Mouse (Mus musculus): Measurements from ENCODE around the gene Wap. TPM values are rescaled to one million over a fixed set of nuclear protein-coding genes. Genes with fewer than 3 reads are reported as not detected.

Gene Wap
- polyA plus RNA-seq, 1 experiment from 2014 or later, result 4.3 TPM

- peak; percentile 53 for TF ChIP-seq CTCF (IDR thresholded peaks at IDR 0.05; ENCODE audit: low read depth)
- Histone ChIP-seq H3K36me3 (ENCODE audit: control insufficient read depth, insufficient read depth) (no peaks in the 10 kb centered on the region), H3K27ac (ENCODE audit: low read depth, low read length) (no peak overlapping the region), H3K4me1 (replicated peaks; ENCODE audit: control insufficient read depth, insufficient read depth, low read length) (peaks cover 6% of the 10 kb centered on the region; the same call in 1 of the 2 replicates), H3K27me3 (replicated peaks; ENCODE audit: control insufficient read depth, insufficient read depth, low read length) (peaks cover 25% of the 10 kb centered on the region), H3K4me3 (ENCODE audit: low read depth, low read length) (peak overlapping the region; percentile 34), H3K4me2 (replicated peaks; ENCODE audit: low read depth) (peak overlapping the region; percentile 62), H3K9ac (ENCODE audit: low read depth, low read length) (no peak overlapping the region), H3K9me3 (ENCODE audit: control insufficient read depth) (no peaks in the 10 kb centered on the region)
- WGBS, result 19% methylated on average over 13 of the region's 13 CpGs
- ATAC-seq, result no peak
These were observed 33.4 kb downstream of the Wap start for GRCm38 (mm10) chr11:6605021-6605481.

GRCm38 (mm10) chr11:6604604-6604936 is 33.9 kb downstream of the Wap start:
- Histone ChIP-seq H3K4me1 (replicated peaks; ENCODE audit: control insufficient read depth, insufficient read depth, low read length) (peaks cover 6% of the 10 kb centered on the region; the same call in 1 of the 2 replicates), H3K4me3 (ENCODE audit: low read depth, low read length) (peak overlapping the region; percentile 34; the same call in 1 of the 2 replicates), H3K9me3 (ENCODE audit: control insufficient read depth) (no peaks in the 10 kb centered on the region), H3K36me3 (ENCODE audit: control insufficient read depth, insufficient read depth) (no peaks in the 10 kb centered on the region), H3K4me2 (replicated peaks; ENCODE audit: low read depth) (peak overlapping the region; percentile 62), H3K9ac (ENCODE audit: low read depth, low read length) (no peak overlapping the region), H3K27ac (ENCODE audit: low read depth, low read length) (no peak overlapping the region), H3K27me3 (replicated peaks; ENCODE audit: control insufficient read depth, insufficient read depth, low read length) (peaks cover 25% of the 10 kb centered on the region)
- no peak for TF ChIP-seq CTCF (IDR thresholded peaks at IDR 0.05; ENCODE audit: low read depth)
- ATAC-seq, result no peak

GRCm38 (mm10) chr11:6603887-6604603 is 34.4 kb downstream of the Wap start:
- no peak for ATAC-seq
- H3K27ac ChIP-seq (ENCODE audit: low read depth, low read length), result no peak overlapping the region
- TF ChIP-seq CTCF (IDR thresholded peaks at IDR 0.05; ENCODE audit: low read depth), result no peak
- peaks cover 25% of the 10 kb centered on the region for H3K27me3 ChIP-seq (replicated peaks; ENCODE audit: control insufficient read depth, insufficient read depth, low read length)
- peaks cover 6% of the 10 kb centered on the region; the same call in 1 of the 2 replicates for H3K4me1 ChIP-seq (replicated peaks; ENCODE audit: control insufficient read depth, insufficient read depth, low read length)
- WGBS, result 21% methylated on average over 12 of the region's 12 CpGs
- H3K36me3 ChIP-seq (ENCODE audit: control insufficient read depth, insufficient read depth), result 0 out of 2 replicates have a peak, but pooled peaks cover under 1% of the 10 kb centered on the region
- H3K9ac ChIP-seq (ENCODE audit: low read depth, low read length), result no peak overlapping the region
- no peak overlapping the region for H3K4me3 ChIP-seq (ENCODE audit: low read depth, low read length)
- H3K4me2 ChIP-seq (replicated peaks; ENCODE audit: low read depth), result peak overlapping the region; percentile 62
- H3K9me3 ChIP-seq (ENCODE audit: control insufficient read depth), result no peaks in the 10 kb centered on the region

GRCm38 (mm10) chr11:6603224-6603623 is 35.2 kb downstream of the Wap start:
- no peak overlapping the region for H3K4me3 ChIP-seq (ENCODE audit: low read depth, low read length)
- WGBS, result 76% methylated on average over 9 of the region's 9 CpGs
- no peak for ATAC-seq
- H3K4me1 ChIP-seq (replicated peaks; ENCODE audit: control insufficient read depth, insufficient read depth, low read length), result peaks cover 6% of the 10 kb centered on the region; the same call in 1 of the 2 replicates
- no peak overlapping the region for H3K4me2 ChIP-seq (replicated peaks; ENCODE audit: low read depth)
- no peak overlapping the region for H3K9ac ChIP-seq (ENCODE audit: low read depth, low read length)
- peaks cover 25% of the 10 kb centered on the region for H3K27me3 ChIP-seq (replicated peaks; ENCODE audit: control insufficient read depth, insufficient read depth, low read length)
- no peak for TF ChIP-seq CTCF (IDR thresholded peaks at IDR 0.05; ENCODE audit: low read depth)
- peaks cover 5% of the 10 kb centered on the region; the same call in 1 of the 2 replicates for H3K36me3 ChIP-seq (ENCODE audit: control insufficient read depth, insufficient read depth)
- H3K27ac ChIP-seq (ENCODE audit: low read depth, low read length), result no peak overlapping the region
- H3K9me3 ChIP-seq (ENCODE audit: control insufficient read depth), result no peaks in the 10 kb centered on the region

- ATAC-seq, result no peak
- 73% methylated on average over 8 of the region's 9 CpGs for WGBS
- Histone ChIP-seq H3K9me3 (ENCODE audit: control insufficient read depth) (no peaks in the 10 kb centered on the region), H3K4me2 (replicated peaks; ENCODE audit: low read depth) (no peak overlapping the region), H3K4me3 (ENCODE audit: low read depth, low read length) (no peak overlapping the region), H3K9ac (ENCODE audit: low read depth, low read length) (no peak overlapping the region), H3K4me1 (replicated peaks; ENCODE audit: control insufficient read depth, insufficient read depth, low read length) (peaks cover 6% of the 10 kb centered on the region; the same call in 1 of the 2 replicates), H3K27ac (ENCODE audit: low read depth, low read length) (no peak overlapping the region), H3K36me3 (ENCODE audit: control insufficient read depth, insufficient read depth) (peaks cover 11% of the 10 kb centered on the region; the same call in 1 of the 2 replicates), H3K27me3 (replicated peaks; ENCODE audit: control insufficient read depth, insufficient read depth, low read length) (peaks cover 25% of the 10 kb centered on the region)
- TF ChIP-seq CTCF (IDR thresholded peaks at IDR 0.05; ENCODE audit: low read depth), result no peak
These were observed 35.8 kb downstream of the Wap start for GRCm38 (mm10) chr11:6602662-6603061.

- H3K9me3 ChIP-seq (ENCODE audit: control insufficient read depth), result no peaks in the 10 kb centered on the region
- H3K27me3 ChIP-seq (replicated peaks; ENCODE audit: control insufficient read depth, insufficient read depth, low read length), result peaks cover 25% of the 10 kb centered on the region
- peaks cover 19% of the 10 kb centered on the region for H3K36me3 ChIP-seq (ENCODE audit: control insufficient read depth, insufficient read depth)
- TF ChIP-seq CTCF (IDR thresholded peaks at IDR 0.05; ENCODE audit: low read depth), result no peak
- H3K27ac ChIP-seq (ENCODE audit: low read depth, low read length), result no peak overlapping the region
- ATAC-seq, result no peak
- 68% methylated on average over 20 of the region's 20 CpGs for WGBS
- no peak overlapping the region for H3K4me2 ChIP-seq (replicated peaks; ENCODE audit: low read depth)
- no peak overlapping the region for H3K9ac ChIP-seq (ENCODE audit: low read depth, low read length)
- no peak overlapping the region for H3K4me3 ChIP-seq (ENCODE audit: low read depth, low read length)
- H3K4me1 ChIP-seq (replicated peaks; ENCODE audit: control insufficient read depth, insufficient read depth, low read length), result peaks cover 6% of the 10 kb centered on the region; the same call in 1 of the 2 replicates
These were observed 36.6 kb downstream of the Wap start for GRCm38 (mm10) chr11:6601649-6602480.

Measured in intestine, postnatal 0 days (tissue).